Mouse (Mus musculus) embryonic facial prominence, embryonic 14.5 days (tissue): ENCODE results near the gene Olfr1140. TPM values are rescaled to one million over a fixed set of nuclear protein-coding genes. Genes with fewer than 3 reads are reported as not detected.

ENCODE experiments used
- ATAC-seq: fragments of 200-750 bp; cut with Nextera tagmentation; 2 replicates; pipeline ENCODE4 v1.8.0; 2017; ENCODE audit warnings: low read depth, moderate number of reproducible peaks, moderate TSS enrichment
- DNase-seq: peaks from one replicate; pipeline ENCODE4 v3.0.0-alpha.2; 2015; ENCODE audit warnings: low spot score
- H3K27ac ChIP-seq: fragments of 300-500 bp; sonication (generic); replicated peaks from 2 replicates; pipeline ENCODE4 v1.5.1; 2014; ENCODE audit warnings: low read depth, mild to moderate bottlenecking, low read length, moderate library complexity
- H3K27me3 ChIP-seq: fragments of 300-500 bp; sonication (generic); replicated peaks from 2 replicates; pipeline ENCODE4 v1.6.1; 2014; ENCODE audit warnings: low read length; ENCODE audit not compliant: control insufficient read depth, insufficient read depth
- H3K36me3 ChIP-seq: fragments of 300-500 bp; sonication (generic); 2 replicates; pipeline ENCODE4 v1.6.1; 2014; ENCODE audit warnings: low read length, mixed read lengths; ENCODE audit not compliant: control insufficient read depth, insufficient read depth
- H3K4me1 ChIP-seq: fragments of 300-500 bp; sonication (generic); 2 replicates; pipeline ENCODE4 v1.6.1; 2014; ENCODE audit warnings: antibody characterized with exemption, low read length; ENCODE audit not compliant: control insufficient read depth, insufficient read depth
- H3K4me2 ChIP-seq: fragments of 300-500 bp; sonication (generic); 2 replicates; pipeline ENCODE4 v1.6.1; 2014; ENCODE audit warnings: low read depth, mild to moderate bottlenecking, low read length, moderate library complexity, mixed read lengths
- H3K4me3 ChIP-seq: fragments of 300-500 bp; sonication (generic); 2 replicates; pipeline ENCODE4 v1.5.1; 2014; ENCODE audit warnings: low read depth, mild to moderate bottlenecking, low read length
- H3K9ac ChIP-seq: fragments of 300-500 bp; sonication (generic); 2 replicates; pipeline ENCODE4 v1.6.1; 2014; ENCODE audit warnings: low read depth, mild to moderate bottlenecking, low read length, moderate library complexity, mixed read lengths
- H3K9me3 ChIP-seq: fragments of 300-500 bp; sonication (generic); 2 replicates; pipeline ENCODE4 v1.6.1; 2016; ENCODE audit warnings: low read length; ENCODE audit not compliant: control insufficient read depth
- WGBS: fragments of 180-500 bp; shearing (Covaris S2); extraction: QIAGEN DNeasy Blood & Tissue Kit; methylation state at CpG from one replicate; pipeline ENCODE4 v1.1.7; 2014; 5-methylcytosine and 5-hydroxymethylcytosine counted together
- polyA plus RNA-seq: library from polyadenylated mRNA; unstranded; fragments of >200 nt; fragmentation: Nextera tagmentation; extraction: Ambion mirVana; gene quantifications from 2 replicates; pipeline ENCODE4 v1.2.1, GENCODE M21; 2014

Olfr1140 gene
- not detected in 2 replicates for polyA plus RNA-seq

- H3K27ac ChIP-seq, result no peak within 1 kb of the TSS
- DNase-seq (no peak), ATAC-seq (no peak)
- no peaks in the 10 kb centered on the region for H3K9me3 ChIP-seq
- no peaks in the 10 kb centered on the region for H3K27me3 ChIP-seq
- no peaks in the 10 kb centered on the region for H3K4me1 ChIP-seq
- H3K36me3 ChIP-seq, result no peaks in the 10 kb centered on the region
- H3K9ac ChIP-seq, result no peak within 1 kb of the TSS
- H3K4me3 ChIP-seq, result no peak within 1 kb of the TSS
- WGBS, result 74% methylated on average over 3 of the region's 3 CpGs
- H3K4me2 ChIP-seq, result no peak within 1 kb of the TSS
Measured at GRCm38 (mm10) chr2:87743452-87743851, at the start of gene Olfr1140. Olfr1140 (plus strand) TSS chr2:87743752.

GRCm38 (mm10) chr2:87693847-87694246, 49.7 kb upstream of the Olfr1140 start, which contains the start of gene Olfr1136:
Olfr1136 (minus strand) TSS chr2:87693947.
- Histone ChIP-seq H3K9me3 (no peaks in the 10 kb centered on the region), H3K4me3 (no peak within 1 kb of the TSS), H3K4me2 (no peak within 1 kb of the TSS), H3K9ac (no peak within 1 kb of the TSS), H3K27ac (no peak within 1 kb of the TSS), H3K4me1 (no peaks in the 10 kb centered on the region), H3K36me3 (no peaks in the 10 kb centered on the region), H3K27me3 (no peaks in the 10 kb centered on the region)
- ATAC-seq, result no peak
- no peak for DNase-seq

DNA sequence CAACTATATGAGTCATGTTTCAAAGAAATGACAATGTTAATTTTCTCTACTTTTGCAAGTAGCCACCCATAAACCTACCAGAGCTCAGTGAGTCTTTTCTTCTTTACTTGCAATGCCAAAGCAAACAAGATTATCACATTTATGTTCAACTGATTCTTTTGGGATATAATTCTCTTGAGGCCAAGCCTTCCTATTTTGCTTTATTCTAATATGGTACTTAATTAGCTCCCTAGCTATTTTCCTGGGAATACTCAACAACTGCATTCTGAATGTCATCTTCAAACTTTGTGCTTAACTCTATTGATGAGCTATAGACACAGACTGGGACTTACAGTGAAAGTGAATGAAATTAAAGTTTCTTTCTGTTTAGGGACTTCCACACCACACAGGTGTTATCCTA, 30.5 kb upstream of the Olfr1140 start, which contains the start of gene Olfr1137:
Gene Olfr1137, minus strand, starts transcription at position 101 of the 400 bp plus-strand sequence.
- no peaks in the 10 kb centered on the region for H3K36me3 ChIP-seq
- H3K4me2 ChIP-seq, result no peak within 1 kb of the TSS
- no peaks in the 10 kb centered on the region for H3K9me3 ChIP-seq
- no peaks in the 10 kb centered on the region for H3K27me3 ChIP-seq
- H3K4me3 ChIP-seq, result no peak within 1 kb of the TSS
- H3K27ac ChIP-seq, result no peak within 1 kb of the TSS
- no peaks in the 10 kb centered on the region for H3K4me1 ChIP-seq
- ATAC-seq, result no peak
- no peak within 1 kb of the TSS for H3K9ac ChIP-seq
- DNase-seq, result no peak

- DNase-seq, result no peak
- Histone ChIP-seq H3K27me3 (no peaks in the 10 kb centered on the region), H3K9ac (no peak within 1 kb of the TSS), H3K4me2 (no peak within 1 kb of the TSS), H3K36me3 (no peaks in the 10 kb centered on the region), H3K4me3 (no peak within 1 kb of the TSS), H3K9me3 (no peaks in the 10 kb centered on the region), H3K4me1 (no peaks in the 10 kb centered on the region), H3K27ac (no peak within 1 kb of the TSS)
- WGBS, result 77% methylated on average over 1 of the region's 1 CpGs
- ATAC-seq, result no peak
Measured at GRCm38 (mm10) chr2:87739878-87740277, 3.7 kb upstream of the Olfr1140 start, which contains the start of gene Olfr1138. Olfr1138 (minus strand) TSS chr2:87739978.

GRCm38 (mm10) chr2:87753891-87754290, 10.3 kb downstream of the Olfr1140 start, which contains the start of gene Olfr1141:
Olfr1141 (minus strand) TSS chr2:87753991.
- H3K4me1 ChIP-seq, result no peaks in the 10 kb centered on the region
- DNase-seq (no peak), ATAC-seq (no peak)
- no peaks in the 10 kb centered on the region for H3K9me3 ChIP-seq
- no peaks in the 10 kb centered on the region for H3K36me3 ChIP-seq
- no peaks in the 10 kb centered on the region for H3K27me3 ChIP-seq
- WGBS, result 79% methylated on average over 1 of the region's 1 CpGs
- H3K9ac ChIP-seq, result no peak within 1 kb of the TSS
- H3K4me2 ChIP-seq, result no peak within 1 kb of the TSS
- no peak within 1 kb of the TSS for H3K4me3 ChIP-seq
- no peak within 1 kb of the TSS for H3K27ac ChIP-seq

DNA sequence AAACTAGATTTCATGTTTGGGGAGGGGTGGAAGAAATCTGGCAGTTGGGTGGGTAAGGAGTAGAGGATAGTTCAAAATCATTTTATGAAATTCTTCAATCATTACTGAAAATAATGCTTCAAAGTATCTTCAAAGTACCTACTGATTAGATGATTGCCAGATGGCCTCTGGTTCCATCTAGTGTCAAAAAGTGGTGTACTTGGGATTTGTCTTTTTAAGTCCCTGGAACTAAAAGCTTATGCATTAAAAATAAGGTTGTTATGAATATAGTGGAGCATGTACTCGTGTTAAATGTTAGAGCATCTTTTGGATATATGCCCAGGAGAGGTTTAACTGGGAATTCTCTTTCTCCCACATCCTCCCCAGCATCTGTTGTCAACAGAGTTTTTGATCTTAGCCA, 32.6 kb downstream of the Olfr1140 start:
- no peak overlapping the region for H3K4me3 ChIP-seq
- H3K27me3 ChIP-seq, result no peaks in the 10 kb centered on the region
- H3K36me3 ChIP-seq, result no peaks in the 10 kb centered on the region
- H3K9me3 ChIP-seq, result no peaks in the 10 kb centered on the region
- DNase-seq (no peak), ATAC-seq (no peak)
- H3K4me1 ChIP-seq, result no peaks in the 10 kb centered on the region
- 52% methylated on average over 1 of the region's 1 CpGs for WGBS
- no peak overlapping the region for H3K9ac ChIP-seq
- no peak overlapping the region for H3K4me2 ChIP-seq
- H3K27ac ChIP-seq, result no peak overlapping the region

- 75% methylated on average over 4 of the region's 4 CpGs for WGBS
Measured at GRCm38 (mm10) chr2:87779183-87779582, 35.6 kb downstream of the Olfr1140 start, which contains the start of gene Olfr152. Olfr152 (plus strand) TSS chr2:87779483.

More at GRCm38 (mm10) chr2:87779183-87779582, 35.6 kb downstream of the Olfr1140 start, which contains the start of gene Olfr152:
- no peak for DNase-seq
- Histone ChIP-seq H3K4me2 (no peak within 1 kb of the TSS), H3K27ac (no peak within 1 kb of the TSS), H3K9me3 (no peaks in the 10 kb centered on the region), H3K4me1 (no peaks in the 10 kb centered on the region), H3K27me3 (no peaks in the 10 kb centered on the region), H3K9ac (no peak within 1 kb of the TSS), H3K36me3 (no peaks in the 10 kb centered on the region), H3K4me3 (no peak within 1 kb of the TSS)
- no peak for ATAC-seq

Other genes with a start within 250 kb of the Olfr1140 start
- gene Pramel7, start 246.7 kb upstream of the Olfr1140 start, polyA plus RNA-seq, result not detected in 2 replicates
- gene Pramel6, start 237.2 kb upstream of the Olfr1140 start, polyA plus RNA-seq, result not detected in 2 replicates
- not detected in 2 replicates for gene Olfr153, start 212.0 kb upstream of the Olfr1140 start, polyA plus RNA-seq
- gene Olfr1128, start 198.2 kb upstream of the Olfr1140 start, polyA plus RNA-seq, result not detected in 2 replicates
- not detected in 2 replicates for gene Olfr1129, start 169.8 kb upstream of the Olfr1140 start, polyA plus RNA-seq
- not detected in 2 replicates for gene Olfr1130, start 137.5 kb upstream of the Olfr1140 start, polyA plus RNA-seq
- gene Olfr1131, start 116.6 kb upstream of the Olfr1140 start, polyA plus RNA-seq, result not detected in 2 replicates
- gene Olfr1132, start 106.2 kb upstream of the Olfr1140 start, polyA plus RNA-seq, result not detected in 2 replicates
- 0.29 TPM in 1 of 2 replicates, not detected in the other for gene Olfr1133, start 96.4 kb upstream of the Olfr1140 start, polyA plus RNA-seq
- not detected in 2 replicates for gene Olfr1134, start 85.3 kb upstream of the Olfr1140 start, polyA plus RNA-seq
- gene Olfr1135, start 70.1 kb upstream of the Olfr1140 start, polyA plus RNA-seq, result not detected in 2 replicates
- gene Olfr1136, start 49.8 kb upstream of the Olfr1140 start, polyA plus RNA-seq, result not detected in 2 replicates
- not detected in 2 replicates for gene Olfr1137, start 30.6 kb upstream of the Olfr1140 start, polyA plus RNA-seq
- not detected in 2 replicates for gene Olfr1138, start 3.8 kb upstream of the Olfr1140 start, polyA plus RNA-seq
- gene Olfr1141, start 10.2 kb downstream of the Olfr1140 start, polyA plus RNA-seq, result not detected in 2 replicates
- not detected in 2 replicates for gene Olfr152, start 35.7 kb downstream of the Olfr1140 start, polyA plus RNA-seq
- gene Olfr1143, start 56.8 kb downstream of the Olfr1140 start, polyA plus RNA-seq, result 0.18 TPM in 1 of 2 replicates, not detected in the other
- not detected in 2 replicates for gene Olfr1145, start 66.1 kb downstream of the Olfr1140 start, polyA plus RNA-seq
- not detected in 2 replicates for gene Olfr1148, start 86.8 kb downstream of the Olfr1140 start, polyA plus RNA-seq
- gene Olfr1150-ps1, start 100.2 kb downstream of the Olfr1140 start, polyA plus RNA-seq, result not detected in 2 replicates
- gene Olfr1151, start 112.1 kb downstream of the Olfr1140 start, polyA plus RNA-seq, result not detected in 2 replicates
- 0.06 TPM in 1 of 2 replicates, not detected in the other for gene Olfr1152, start 122.7 kb downstream of the Olfr1140 start, polyA plus RNA-seq
- gene Olfr1153, start 151.2 kb downstream of the Olfr1140 start, polyA plus RNA-seq, result 0.11 TPM in 1 of 2 replicates, not detected in the other
- not detected in 2 replicates for gene Olfr1154, start 161.4 kb downstream of the Olfr1140 start, polyA plus RNA-seq
- gene Olfr1155, start 201.4 kb downstream of the Olfr1140 start, polyA plus RNA-seq, result not detected in 2 replicates
- gene Olfr1156, start 209.3 kb downstream of the Olfr1140 start, polyA plus RNA-seq, result 0.11 TPM in 1 of 2 replicates, not detected in the other
- not detected in 2 replicates for gene Olfr1157, start 224.5 kb downstream of the Olfr1140 start, polyA plus RNA-seq
- gene Olfr74, start 230.9 kb downstream of the Olfr1140 start, polyA plus RNA-seq, result not detected in 2 replicates
- gene Olfr1158, start 246.4 kb downstream of the Olfr1140 start, polyA plus RNA-seq, result not detected in 2 replicates